Mouse (Mus musculus) retina, postnatal 1 day (tissue): Measurements from ENCODE around the gene Bmp7.

Experiments used
- DNase-seq: peaks from one replicate; pipeline ENCODE4 v3.0.0-alpha.2; 2012

Bmp7 gene

DNA sequence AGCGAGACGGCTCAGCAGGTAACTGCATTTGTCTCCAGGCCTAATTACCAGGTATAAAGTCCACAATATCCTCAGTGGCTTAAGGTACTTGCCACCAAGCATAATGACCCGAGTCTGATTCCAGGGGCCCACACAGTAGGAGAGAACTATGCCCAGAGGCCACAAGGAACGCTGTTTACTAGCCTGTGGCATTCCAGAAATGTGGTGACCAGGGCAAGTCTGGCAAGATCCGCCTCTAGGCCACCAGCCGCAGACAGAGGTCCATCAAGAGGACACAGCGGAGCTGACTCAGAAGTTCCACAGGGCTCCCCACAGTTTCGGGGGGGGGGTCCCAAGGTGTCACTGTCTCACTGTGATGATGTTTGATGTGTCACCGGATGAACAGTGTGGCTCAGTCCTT is 34.0 kb downstream of the Bmp7 start:
- no peak for DNase-seq

DNA sequence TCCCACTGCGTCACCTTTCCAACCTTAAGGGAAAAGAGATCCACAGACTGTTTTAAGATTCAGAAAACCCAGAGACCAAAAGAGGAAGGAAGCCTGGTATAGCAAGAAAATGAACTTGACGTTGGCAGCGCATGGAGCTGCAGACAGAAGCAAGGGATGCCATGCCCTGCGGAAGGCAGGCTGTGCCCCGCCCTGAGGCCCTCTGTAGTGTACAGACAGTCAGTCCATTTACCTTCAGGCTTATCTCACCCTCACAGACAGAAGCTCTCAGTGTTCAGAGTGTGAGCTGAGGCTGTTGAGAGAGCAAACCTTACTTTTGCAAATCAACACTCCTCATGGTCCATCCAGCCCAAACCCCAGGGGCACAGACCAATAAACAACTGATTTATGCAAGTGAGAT is 35.1 kb downstream of the Bmp7 start:
- DNase-seq = no peak

DNA sequence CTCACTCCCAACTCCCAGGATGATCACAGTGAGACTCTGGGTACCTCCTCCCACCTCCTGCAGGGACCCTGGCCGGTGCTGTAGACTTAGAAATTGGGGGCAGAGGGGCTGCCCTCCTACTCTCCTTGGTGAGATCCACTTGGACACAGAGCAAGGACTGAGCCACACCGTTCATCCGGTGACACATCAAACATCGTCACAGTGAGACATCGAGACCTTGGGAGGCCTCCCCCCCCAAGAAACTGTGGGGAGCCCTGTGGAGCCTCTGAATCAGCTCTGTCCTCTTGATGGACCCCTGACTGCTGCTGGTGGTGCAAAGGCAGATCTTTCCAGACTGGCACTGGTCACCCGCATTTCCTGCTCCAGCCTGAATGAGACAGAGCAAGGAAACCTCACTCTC is 35.5 kb downstream of the Bmp7 start:
- no peak for DNase-seq

DNA sequence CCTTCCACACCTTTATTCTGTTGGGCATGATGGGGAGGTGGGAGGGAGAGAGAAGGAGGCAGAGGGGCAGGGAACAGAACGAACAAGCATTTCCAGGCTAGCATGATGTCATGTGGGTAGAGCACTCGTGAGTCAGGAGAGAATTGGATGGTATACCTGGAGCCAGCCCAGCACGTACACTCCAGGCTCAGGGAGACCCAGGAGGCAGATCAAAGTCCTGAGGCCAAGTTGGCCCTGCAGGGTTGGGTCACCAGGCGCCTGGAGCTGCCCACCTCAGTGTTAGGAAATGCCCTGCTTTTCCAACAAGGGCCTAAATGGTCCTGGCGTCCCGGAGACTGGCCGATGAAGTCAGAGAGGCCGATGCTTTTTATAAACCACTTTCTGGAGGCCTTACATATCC is 36.6 kb downstream of the Bmp7 start:
- no peak for DNase-seq

DNA sequence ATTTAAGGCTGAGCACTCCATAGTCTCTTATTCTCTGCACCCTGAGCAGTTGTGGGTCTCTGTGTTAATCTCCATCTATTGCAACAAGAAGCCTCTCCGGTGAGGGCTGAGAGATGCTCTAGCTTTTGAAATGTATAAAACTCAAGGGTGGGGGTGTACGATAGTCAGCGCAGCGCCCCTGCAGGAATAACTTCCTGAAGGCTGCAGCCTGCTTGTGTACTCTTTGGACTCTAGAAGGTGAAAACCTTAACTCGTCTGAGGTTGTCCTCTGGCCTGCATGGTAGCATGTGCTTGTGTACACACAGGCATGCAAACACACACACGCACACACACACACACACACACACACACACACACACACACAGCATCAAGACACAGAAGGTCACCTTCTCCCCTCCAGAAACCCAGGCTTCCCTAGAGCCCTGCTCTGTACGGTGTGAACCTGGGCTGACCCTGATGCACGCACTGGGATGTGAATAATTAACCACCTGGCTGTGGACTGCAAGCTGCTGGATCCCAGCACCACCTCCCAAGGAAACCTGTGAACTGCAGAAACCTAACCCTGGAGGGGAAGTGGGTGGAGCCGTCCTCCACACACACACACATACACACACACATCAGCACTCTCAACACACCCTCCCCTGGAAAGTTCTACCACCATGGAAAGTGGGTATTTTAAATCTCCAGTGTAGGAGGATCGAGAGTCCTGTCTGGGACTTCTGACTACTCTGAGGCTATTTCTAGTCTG is 39.0 kb downstream of the Bmp7 start:
- DNase-seq = no peak

DNA sequence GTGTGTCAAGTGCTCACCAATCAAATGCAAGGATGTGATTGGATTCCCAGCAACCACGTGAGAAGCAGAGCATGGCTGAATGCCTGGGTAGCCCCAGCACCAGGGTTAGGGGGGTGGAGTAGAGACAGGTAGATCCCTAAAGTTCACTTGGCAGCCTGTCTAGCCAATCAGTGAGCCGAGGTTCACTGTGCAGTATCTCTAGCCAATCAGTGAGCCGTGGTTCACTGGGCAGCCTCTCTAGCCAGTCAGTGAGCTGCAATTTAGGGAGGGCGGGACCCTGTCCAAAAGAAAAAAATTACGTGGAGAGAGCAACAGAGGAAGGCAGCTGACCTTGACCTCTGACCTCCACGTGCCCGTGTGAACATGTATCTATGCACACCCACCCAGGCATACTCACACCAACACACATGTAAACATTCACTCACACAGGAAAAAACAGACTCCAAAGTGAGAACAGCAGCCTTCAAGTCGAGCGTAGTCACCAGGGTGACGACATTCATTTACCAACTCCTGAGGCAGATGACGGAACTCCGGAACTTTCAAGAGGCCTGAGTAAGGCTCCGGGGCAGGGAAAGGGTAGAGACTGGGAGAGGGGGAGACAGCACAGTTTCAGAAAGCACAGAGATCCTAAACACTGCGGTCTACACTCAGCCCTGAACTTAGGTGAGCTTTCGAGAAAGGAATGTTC is 50.2 kb downstream of the Bmp7 start:
- no peak for DNase-seq

DNA sequence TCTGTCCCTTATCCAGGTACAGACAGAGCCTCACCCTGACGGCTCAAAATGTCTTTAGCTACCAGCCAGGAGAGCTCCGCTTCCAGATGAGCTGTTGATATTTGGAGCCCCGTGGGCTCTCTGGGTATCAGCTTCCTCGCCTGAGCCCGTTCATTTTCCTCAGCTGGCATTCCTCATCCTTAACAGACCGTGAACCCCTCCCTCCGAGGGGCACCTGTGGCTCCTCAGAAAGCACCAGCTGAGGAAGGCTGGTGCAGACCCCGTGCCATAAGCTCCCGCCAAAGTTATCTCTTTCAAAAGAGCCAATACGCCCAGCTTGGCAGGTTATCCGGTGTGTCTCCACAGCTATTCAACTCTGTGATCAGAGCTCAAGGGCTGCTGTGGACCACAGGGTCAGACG is 50.9 kb downstream of the Bmp7 start:
- no peak for DNase-seq

DNA sequence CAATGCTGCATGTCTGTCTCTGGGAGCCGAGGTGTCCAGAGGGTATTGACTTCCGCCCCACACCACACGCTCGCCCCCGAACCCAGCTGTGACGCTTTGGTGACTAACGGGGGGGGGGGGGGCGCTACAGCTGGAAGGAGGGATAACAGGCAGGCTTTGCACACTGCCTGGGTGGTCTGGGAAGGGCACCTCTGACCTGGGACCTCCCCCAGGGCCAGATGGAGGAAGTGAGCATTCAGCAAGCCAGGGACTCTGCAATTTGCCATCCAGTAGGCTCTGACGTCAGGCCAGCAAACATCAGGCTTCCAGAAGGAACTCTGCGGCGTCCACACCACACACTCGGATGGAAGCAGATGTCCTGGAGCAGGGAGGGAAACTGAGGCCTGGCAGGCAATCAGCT is 52.0 kb downstream of the Bmp7 start:
- no peak for DNase-seq

DNA sequence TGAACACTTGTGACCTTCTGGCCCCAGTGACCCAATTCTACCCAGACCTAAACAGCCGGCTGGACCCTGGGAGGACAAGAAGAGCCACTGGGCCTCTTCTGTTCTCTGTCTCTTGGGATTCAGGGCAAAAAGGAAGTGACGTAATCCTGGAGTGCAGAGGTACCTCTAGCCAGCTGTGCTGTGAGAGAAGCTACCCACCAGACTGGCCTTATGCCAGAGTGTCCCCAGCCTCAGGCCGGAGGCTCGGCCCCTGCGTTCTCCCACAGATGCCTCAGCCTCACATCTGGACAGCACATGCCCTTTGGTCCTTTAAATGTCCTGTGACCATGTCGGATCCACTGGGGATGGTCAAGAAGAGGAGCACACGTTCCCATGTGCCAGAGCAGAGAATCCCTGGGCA is 54.3 kb downstream of the Bmp7 start:
- DNase-seq = peak; percentile 38

DNA sequence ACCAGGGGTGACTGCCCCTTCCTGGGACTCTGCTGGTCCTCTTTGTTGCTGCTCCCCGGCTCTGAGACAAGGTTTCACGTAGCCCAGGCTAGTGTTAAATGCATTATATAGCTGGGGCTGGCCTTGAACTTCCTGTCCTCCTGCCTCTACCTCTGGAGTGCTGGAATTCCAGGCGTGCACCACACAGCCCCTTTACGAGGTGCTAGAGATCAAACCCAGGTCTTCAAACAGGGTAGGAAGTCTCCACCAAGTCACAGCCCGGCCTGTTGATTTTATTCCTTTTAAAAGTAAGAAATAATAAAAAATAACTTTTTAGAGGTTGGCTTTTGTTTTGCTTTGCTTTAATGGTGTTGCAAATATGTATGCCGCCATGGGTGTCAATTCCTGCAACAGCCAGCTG is 55.5 kb downstream of the Bmp7 start:
- DNase-seq = no peak

DNA sequence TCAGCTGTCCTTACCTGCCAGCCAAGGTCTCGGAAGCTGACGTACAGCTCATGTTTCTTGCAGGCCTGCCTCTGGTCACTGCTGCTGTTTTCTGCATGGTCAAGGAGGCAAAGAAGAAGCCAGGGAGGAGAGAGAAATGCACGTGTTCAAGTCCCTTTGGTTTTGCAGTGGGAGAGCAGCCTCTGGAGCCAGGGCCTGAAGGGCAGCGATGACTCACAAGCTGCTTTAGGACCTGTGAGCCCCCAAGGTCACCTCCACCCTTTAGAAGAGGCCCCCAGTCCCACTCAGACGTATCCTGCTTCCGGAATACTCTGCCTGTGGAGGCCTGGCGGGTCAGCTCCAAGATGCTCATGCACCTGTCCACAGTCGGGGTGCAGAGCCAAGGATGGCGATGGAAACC is 64.9 kb downstream of the Bmp7 start:
- DNase-seq = no peak

DNA sequence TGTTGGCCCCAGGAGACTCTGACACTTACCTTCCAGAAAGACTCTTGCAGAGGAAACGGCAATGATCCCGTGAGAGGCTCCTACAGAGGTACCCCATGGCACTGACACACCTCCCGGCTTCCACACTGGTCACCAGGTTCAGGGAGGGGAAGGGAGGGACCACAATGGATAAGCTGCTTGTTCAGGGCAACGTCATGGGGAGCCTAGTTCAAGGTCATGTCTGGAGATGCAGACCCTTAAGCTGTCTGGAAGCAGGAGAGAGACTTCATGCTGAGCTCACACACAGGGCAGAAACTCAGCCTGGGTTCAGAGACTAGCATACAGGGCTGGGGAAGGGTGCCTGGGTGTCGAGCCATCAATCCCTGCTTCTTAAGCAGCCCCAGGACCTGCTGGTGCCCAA is 73.8 kb downstream of the Bmp7 start:
- DNase-seq = no peak

DNA sequence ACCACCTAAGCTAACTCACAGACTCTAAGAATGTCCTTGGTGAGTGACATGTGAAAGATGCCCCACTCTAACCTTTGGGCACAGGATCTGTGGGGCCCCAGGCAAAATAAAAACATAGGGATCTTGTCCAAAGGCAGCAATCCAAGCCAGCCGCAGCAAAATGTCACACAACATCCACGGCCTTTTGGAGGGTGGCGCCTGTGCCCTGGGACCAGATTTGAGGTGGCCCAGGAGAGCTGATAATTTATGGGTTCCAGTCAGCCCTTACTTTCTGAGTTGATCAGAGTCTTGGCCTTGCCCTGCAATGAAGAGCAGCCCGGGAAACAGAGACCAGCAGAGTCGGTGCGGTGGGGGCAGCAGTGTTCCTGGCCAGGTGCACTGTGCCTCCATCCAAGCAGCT is 75.0 kb downstream of the Bmp7 start:
- DNase-seq = no peak

DNA sequence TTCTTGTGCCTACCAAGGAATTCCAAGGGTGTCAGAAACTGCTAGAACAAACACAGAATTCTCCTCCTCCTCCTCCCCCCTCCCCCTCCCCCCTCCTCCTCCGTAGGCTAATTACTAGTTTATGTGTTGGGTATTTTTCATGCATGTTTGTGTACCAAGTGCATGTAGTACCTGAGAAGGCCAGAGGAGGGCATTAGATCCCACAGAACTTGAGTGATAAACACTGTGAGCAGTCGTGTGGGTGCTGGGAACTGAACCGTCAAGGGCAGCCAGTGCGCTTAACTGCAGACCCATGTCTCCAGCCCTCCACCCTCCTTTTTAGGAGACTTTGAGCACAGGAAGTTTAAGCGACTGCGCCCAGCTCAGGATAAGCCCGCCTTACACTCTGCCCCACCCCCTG is 75.6 kb downstream of the Bmp7 start:
- DNase-seq = no peak

DNA sequence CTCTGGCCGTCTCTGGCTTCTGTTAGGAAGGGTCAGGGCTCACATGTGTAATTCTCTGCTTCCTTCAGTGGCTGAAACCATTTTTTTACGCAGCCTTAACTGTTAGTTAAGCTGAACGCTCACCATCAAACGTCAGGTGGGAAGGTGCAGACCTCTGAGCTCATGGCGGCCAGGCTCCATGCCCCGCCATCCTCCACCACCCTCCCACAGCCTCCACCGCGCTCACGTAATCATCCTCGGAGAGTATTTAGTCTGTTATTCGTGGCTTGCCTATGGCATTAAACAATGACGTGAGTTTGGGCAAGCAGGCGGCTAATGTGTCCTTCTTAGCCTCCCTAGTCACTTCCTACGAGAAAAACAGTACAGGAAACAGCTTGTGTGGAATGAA is 76.7 kb downstream of the Bmp7 start:
- DNase-seq = no peak

DNA sequence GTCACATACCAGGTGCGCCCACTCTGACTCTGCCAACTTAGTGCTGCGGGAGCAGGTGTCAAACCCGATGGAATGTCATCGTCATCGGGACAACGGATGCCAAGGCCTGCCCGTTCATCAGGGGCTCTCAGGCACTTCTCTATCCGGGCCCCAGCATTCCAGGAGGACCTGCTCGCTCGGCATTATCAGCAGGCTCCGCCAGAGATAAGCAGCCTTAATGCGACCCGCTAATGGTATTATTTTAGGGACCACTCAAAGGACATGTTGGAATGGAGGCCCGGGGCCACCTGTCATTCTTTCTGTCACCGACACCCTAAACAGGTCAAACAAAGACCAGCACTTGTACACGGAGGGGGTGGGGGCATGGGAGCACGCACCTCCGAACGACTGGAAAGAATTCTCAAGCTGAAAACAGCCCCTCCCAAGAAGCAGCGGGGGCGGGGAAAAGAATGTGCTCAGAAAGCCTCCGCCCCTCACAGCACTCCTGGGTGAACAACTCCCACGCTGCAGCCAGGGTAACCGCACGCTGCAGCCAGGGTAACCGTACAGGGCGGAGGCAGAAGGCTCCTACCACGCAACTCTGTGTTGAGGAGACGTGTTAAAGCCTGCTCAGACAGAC is 77.2 kb downstream of the Bmp7 start:
- DNase-seq = peak; percentile 60

DNA sequence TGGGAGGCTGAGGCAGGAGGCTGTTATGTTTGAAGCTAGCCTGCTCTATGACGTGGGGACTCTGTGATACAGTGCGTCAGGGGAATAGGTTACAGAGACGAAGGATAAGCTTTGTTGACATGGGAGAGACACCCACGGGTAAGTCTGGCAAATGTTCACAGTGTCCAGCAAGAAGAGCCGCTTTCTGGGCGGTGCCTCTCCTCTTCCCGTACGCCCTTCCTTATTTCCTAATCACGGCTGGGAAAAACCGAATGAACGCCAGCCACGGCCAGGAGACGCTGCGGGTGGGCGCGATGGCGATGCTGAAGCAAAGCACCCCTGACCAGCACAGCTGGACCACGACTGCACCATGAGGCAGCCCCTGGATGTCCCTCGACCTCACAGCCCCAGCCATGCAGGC is 77.7 kb downstream of the Bmp7 start:
- DNase-seq = no peak

DNA sequence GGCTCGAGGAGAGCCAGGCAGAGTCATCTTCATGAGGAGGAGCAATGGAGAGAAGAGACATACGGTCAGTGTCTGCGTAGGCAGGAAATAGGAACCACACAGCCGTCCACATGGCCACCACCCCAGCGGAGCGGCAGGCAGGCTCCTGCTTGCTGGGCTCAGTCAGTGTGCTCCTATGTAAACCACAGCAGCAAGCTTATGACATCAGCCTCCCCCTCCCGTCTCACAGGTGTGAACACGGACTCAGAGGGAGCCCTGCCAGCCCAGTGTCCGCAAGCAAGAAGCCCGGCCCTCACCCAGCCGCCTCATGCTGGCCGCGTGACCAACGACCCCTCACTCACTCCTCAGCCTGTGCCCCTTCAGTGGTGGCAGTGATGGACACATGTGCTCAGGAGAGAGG is 78.5 kb downstream of the Bmp7 start:
- no peak for DNase-seq

DNA sequence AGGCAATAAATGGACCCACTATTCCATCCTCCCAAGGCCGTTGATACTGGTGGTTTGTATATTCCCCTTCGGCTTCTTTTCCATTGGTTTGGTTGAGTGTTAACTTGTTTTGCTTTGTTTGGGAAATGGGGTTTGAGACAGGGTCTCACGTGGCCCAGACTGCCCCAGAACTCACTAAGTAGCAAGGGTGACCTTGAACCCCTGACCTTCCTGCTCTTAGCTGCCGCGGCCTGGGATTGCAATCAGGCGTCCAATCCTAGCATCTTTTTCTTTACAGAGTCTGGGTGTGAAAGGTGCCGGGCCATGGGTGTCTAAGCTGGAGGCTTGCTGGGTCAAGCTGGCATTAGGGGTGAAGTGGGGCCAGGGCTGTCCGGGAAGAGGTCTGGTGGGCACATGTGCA is 79.5 kb downstream of the Bmp7 start:
- DNase-seq = no peak

DNA sequence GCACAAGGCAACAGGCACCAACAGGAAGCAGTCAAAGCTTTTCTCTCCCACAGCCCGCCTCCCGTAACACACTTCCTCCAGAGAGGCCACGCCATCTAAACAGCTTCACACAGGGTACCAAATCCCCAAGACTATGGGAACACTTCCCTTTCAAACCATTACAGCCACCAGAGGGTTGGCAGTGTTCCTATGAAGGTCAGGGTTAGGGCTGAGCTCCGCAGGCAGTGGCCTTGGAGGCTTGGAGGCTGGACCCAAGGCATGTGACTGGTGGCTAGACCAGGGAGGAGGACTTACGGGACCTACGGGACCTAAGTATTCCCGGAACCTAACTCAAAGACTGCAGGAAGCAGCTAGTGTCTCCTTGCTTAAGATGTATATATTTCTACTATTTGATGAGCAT is 80.0 kb downstream of the Bmp7 start:
- no peak for DNase-seq

DNA sequence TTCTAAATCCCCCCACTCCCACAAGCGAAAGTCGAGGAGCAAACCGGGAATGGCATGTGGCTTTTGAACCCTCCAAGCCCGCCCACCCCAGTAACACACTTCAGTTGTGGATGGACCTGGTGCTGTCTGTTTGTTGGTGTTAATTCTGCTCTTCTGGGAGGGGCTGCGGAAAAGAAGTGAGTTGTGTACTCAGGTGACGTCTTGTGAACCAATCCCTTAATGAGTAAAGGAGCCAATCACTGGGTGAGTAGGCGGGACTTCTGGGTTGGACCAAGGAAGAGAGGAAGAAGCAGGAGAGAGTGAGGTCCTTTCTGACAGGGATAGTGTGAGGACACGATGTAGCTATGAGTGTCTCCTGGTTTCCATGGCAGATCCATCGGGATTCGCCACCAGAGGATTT is 83.1 kb downstream of the Bmp7 start:
- no peak for DNase-seq

DNA sequence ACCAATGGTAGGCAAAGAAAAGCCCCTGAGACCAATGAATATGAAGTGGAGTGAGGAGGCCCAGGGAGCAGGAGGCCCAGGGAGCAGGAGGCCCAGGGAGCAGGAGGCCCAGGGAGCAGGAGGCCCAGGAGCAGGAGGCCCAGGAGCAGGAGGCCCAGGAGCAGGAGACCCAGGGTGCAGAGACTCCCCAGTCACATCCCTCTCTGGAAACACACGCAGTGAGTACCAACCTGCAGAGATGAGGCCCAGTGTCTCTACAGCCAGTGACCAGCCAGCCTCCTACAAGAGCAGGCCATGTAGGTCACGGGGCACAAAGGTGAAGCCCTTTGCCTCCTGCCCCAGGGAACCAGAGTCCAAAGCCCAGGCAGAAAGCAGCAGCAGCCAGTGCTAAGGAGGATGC is 83.6 kb downstream of the Bmp7 start:
- DNase-seq = no peak

DNA sequence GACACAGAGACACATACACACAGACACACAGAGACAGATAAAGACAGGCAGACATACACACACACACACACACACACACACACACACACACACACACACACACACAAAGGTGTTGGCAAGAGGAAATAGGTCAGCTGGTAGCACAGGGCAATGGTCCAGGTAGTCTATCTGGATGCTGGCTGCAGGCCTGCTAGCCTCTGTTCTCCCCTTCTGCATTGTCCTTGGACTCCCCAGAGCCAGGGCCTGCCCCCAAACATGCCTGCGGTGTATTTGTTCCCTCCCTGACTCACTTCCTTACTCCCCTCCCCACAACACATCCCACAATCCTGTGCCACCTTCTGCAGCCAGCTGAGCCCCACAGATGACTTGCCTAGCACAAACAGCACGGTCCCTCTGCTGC is 86.0 kb downstream of the Bmp7 start:
- no peak for DNase-seq

DNA sequence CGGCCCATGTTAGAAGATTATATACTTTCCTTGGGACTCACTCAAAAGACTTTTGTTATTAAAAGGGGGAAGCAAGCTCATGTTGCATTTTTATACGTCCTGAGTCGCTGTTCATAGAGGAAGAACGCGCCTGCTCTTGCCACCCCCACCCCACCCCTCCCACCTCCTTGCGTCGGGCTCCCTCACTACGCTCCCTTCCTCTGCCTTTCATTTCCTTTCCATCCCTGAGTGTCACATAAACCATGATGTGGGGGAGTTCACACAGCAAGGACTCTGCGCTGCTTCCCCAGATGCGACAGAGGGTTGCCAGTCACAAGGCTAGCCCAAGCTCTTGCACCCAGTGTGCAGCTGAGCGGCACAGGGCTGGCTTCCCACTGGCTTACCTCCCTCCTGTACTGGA is 88.3 kb downstream of the Bmp7 start:
- no peak for DNase-seq

DNA sequence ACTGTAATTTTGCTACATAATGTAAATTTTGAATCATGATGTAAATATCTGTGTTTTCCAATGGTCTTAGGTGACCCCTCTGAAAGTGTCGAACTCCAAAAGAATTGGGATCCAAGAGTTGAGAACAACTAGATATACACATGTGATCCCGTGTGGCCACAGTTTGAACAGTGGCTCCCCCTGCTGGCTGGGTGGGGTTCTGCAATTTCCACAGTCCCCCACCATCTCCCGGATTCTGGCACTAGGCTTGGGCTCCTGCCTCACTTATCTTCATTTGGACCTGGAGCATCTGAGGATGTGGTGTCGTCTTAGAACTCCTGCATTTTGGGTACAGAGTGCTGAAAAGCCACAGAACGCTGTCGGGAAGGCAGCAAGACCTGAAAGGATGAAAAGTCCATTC is 91.9 kb downstream of the Bmp7 start:
- DNase-seq = no peak
